Mouse (Mus musculus) intestine, embryonic 14.5 days (tissue): ENCODE results near the gene Cd96. TPM values are rescaled to one million over a fixed set of nuclear protein-coding genes. Genes with fewer than 3 reads are reported as not detected.
"Not testable (repeated sequence)": the region's sequence is repeated elsewhere in the genome, so short reads cannot be mapped to it uniquely, and the experiment has no call there.

Experiments
- ATAC-seq: fragments of 200-750 bp; cut with Nextera tagmentation; replicated peaks from 2 replicates; pipeline ENCODE4 v1.8.0; 2017; ENCODE audit warnings: low read depth, moderate number of reproducible peaks, moderate TSS enrichment, moderate library complexity; ENCODE audit not compliant: low FRiP score, low TSS enrichment
- DNase-seq: peaks from one replicate; pipeline ENCODE4 v3.0.0-alpha.2; 2018; ENCODE audit warnings: low spot score
- H3K27ac ChIP-seq: fragments of 300-500 bp; sonication (generic); 2 replicates; pipeline ENCODE4 v1.5.1; 2014; ENCODE audit warnings: low read depth, mild to moderate bottlenecking, control low read depth
- H3K27me3 ChIP-seq: fragments of 300-500 bp; sonication (generic); replicated peaks from 2 replicates; pipeline ENCODE4 v1.6.1; 2014; ENCODE audit warnings: low read length, control low read depth; ENCODE audit not compliant: control insufficient read depth, insufficient read depth
- H3K36me3 ChIP-seq: fragments of 300-500 bp; sonication (generic); 2 replicates; pipeline ENCODE4 v1.6.1; 2014; ENCODE audit warnings: low read length, control low read depth; ENCODE audit not compliant: control insufficient read depth, insufficient read depth
- H3K4me1 ChIP-seq: fragments of 300-500 bp; sonication (generic); replicated peaks from 2 replicates; pipeline ENCODE4 v1.6.1; 2014; ENCODE audit warnings: low read length, control low read depth, mixed read lengths; ENCODE audit not compliant: control insufficient read depth, insufficient read depth
- H3K4me2 ChIP-seq: fragments of 300-500 bp; sonication (generic); 2 replicates; pipeline ENCODE4 v1.6.1; 2014; ENCODE audit warnings: low read length
- H3K4me3 ChIP-seq: fragments of 300-500 bp; sonication (generic); 2 replicates; pipeline ENCODE4 v1.5.1; 2014; ENCODE audit warnings: low read depth, low read length, control low read depth, mixed read lengths
- H3K9ac ChIP-seq: fragments of 300-500 bp; sonication (generic); 2 replicates; pipeline ENCODE4 v1.6.1; 2014; ENCODE audit warnings: mild to moderate bottlenecking, low read length
- H3K9me3 ChIP-seq: fragments of 300-500 bp; sonication (generic); 2 replicates; pipeline ENCODE4 v1.6.1; 2016; ENCODE audit warnings: low read length, control low read depth; ENCODE audit not compliant: control insufficient read depth
- WGBS: fragments of 180-500 bp; shearing (Covaris S2); extraction: QIAGEN DNeasy Blood & Tissue Kit; methylation state at CpG from one replicate; pipeline ENCODE4 v1.1.7; 2014; 5-methylcytosine and 5-hydroxymethylcytosine counted together
- polyA plus RNA-seq: library from polyadenylated mRNA; unstranded; fragments of >200 nt; fragmentation: Nextera tagmentation; extraction: Ambion mirVana; gene quantifications from 2 replicates; pipeline ENCODE4 v1.2.1, GENCODE M21; 2014

Gene Cd96
- polyA plus RNA-seq, result 0.08 and 0.37 TPM in 2 replicates

DNA sequence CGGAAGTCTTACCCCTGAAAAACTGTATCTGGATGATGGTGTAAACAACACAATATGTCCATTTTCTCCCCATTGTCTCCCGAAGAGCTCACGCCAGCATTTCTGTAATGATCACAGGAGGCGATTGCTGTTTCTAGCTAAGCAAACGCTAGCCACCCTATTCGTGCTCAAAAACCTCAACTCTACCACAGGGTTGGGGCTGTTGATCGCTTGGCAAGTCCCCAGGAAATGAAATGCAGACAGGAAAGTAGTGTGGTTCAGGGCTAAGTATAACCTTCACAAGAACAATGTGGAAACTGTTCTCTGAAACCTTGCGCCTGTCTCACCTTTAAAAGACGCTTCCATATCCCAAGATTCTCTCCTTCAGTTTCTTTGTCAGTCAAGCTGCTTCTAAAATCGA is at the start of gene Cd96:
Gene Cd96, minus strand, starts transcription at position 232 of the 400 bp plus-strand sequence.
- H3K9me3 ChIP-seq, result no peaks in the 10 kb centered on the region
- DNase-seq (no peak), ATAC-seq (no peak)
- no peak within 1 kb of the TSS for H3K4me2 ChIP-seq
- no peak within 1 kb of the TSS for H3K27ac ChIP-seq
- no peak within 1 kb of the TSS for H3K4me3 ChIP-seq
- no peaks in the 10 kb centered on the region for H3K27me3 ChIP-seq
- WGBS, result 80% methylated on average over 10 of the region's 10 CpGs
- H3K9ac ChIP-seq, result no peak within 1 kb of the TSS
- H3K4me1 ChIP-seq, result no peaks in the 10 kb centered on the region
- no peaks in the 10 kb centered on the region for H3K36me3 ChIP-seq

- Histone ChIP-seq H3K9me3 (peaks cover 2% of the 10 kb centered on the region; the same call in 1 of the 2 replicates), H3K9ac (no peak overlapping the region), H3K36me3 (no peaks in the 10 kb centered on the region), H3K27me3 (no peaks in the 10 kb centered on the region), H3K4me1 (no peaks in the 10 kb centered on the region), H3K4me3 (no peak overlapping the region), H3K27ac (no peak overlapping the region), H3K4me2 (no peak overlapping the region)
- no peak for DNase-seq
- no peak for ATAC-seq
- WGBS, result 78% methylated on average over 3 of the region's 3 CpGs
Measured at GRCm38 (mm10) chr16:46166971-46167370, 46.9 kb upstream of the Cd96 start.

GRCm38 (mm10) chr16:46165305-46165704 is 45.3 kb upstream of the Cd96 start:
- ATAC-seq, result no peak
- no peaks in the 10 kb centered on the region for H3K9me3 ChIP-seq

DNA sequence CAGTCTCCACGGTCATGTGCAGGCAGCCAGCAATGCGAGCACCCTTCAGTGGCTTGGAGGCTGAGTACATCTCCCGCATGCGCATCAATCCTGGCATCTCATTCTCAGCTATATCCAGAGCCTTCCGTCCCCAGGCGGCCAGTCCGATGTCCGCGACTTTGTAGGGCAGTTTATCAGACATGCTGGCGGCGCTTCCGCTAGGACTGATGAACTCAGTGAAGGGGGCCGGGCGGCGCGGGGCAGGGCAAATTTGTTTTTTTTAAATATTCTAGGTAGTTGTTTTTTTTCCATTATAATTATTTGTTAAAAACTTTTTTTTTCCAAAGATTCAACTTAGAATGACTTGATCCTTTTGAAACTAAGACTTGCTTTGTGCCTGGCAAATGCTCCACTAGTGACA is 34.8 kb upstream of the Cd96 start, which contains the start of gene Gm4737:
Gene Gm4737, minus strand, starts transcription at position 246 of the 400 bp plus-strand sequence.
- DNase-seq, H3K9me3 ChIP-seq, H3K36me3 ChIP-seq, H3K4me1 ChIP-seq, H3K27ac ChIP-seq, ATAC-seq, H3K4me3 ChIP-seq, H3K4me2 ChIP-seq, H3K9ac ChIP-seq, H3K27me3 ChIP-seq: not testable (repeated sequence)
- 96% methylated on average over 8 of the region's 16 CpGs for WGBS

More at GRCm38 (mm10) chr16:46165305-46165704, 45.3 kb upstream of the Cd96 start:
- 83% methylated on average over 4 of the region's 4 CpGs for WGBS
- Histone ChIP-seq H3K9ac (no peak overlapping the region), H3K27me3 (no peaks in the 10 kb centered on the region), H3K4me3 (no peak overlapping the region), H3K27ac (no peak overlapping the region), H3K36me3 (no peaks in the 10 kb centered on the region), H3K4me1 (no peaks in the 10 kb centered on the region), H3K4me2 (no peak overlapping the region)
- DNase-seq, result no peak

DNA sequence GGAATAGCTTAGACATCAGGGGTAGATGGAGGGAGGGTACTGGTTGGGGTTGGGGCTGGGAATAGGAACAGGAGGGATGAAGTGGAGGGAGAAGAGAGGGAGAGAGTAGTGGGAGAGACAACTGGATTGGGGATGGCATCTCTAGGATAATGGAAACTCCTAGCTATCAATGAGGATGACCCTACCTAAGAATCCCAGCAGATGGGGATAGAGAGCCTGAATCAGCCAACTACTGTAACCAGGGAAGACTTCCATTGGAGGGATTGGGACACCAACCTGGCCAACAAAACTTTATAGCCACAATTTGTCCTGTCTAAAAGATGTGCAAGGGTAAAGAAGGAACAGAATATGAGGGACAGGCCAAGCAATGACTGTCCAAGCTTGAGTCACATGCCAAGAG is 31.1 kb upstream of the Cd96 start:
- Histone ChIP-seq H3K36me3 (no peaks in the 10 kb centered on the region), H3K9me3 (no peaks in the 10 kb centered on the region), H3K27me3 (no peaks in the 10 kb centered on the region), H3K4me3 (no peak overlapping the region), H3K27ac (no peak overlapping the region), H3K4me2 (no peak overlapping the region), H3K9ac (no peak overlapping the region), H3K4me1 (no peaks in the 10 kb centered on the region)
- DNase-seq, result no peak
- no peak for ATAC-seq

DNA sequence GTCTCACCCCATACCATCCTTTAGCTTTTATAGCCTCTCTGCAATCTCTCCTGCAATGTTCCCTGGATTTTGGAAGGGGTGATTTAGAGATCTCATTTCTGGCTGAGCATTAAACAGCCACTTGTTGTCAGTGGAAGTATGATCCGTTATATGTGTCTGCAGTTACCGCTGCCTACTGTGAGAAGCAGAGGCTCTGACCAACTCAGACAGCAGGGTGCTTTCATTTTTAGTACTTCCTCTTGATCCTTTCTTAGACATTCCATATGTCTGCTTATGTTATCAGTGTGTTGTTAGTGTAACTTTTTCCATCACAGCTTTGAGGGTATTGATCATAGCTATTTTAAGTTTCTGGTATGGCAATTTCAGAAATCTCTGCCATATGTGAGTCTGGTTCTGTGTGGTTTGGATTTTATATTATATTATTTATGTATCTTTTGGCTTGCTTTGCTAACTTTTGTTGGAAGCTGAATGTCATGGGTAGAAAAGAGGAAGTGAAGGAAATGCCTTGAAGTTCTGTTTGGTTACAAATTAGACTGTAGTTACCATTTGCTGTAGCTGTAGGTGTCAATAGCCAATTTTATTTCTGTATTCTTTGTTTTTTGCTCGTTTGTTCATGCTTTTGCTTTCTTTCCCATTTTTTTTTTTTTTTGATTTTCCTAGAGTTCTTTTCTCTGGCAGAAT is 28.8 kb upstream of the Cd96 start:
- no peak overlapping the region for H3K9ac ChIP-seq
- no peak for DNase-seq
- H3K4me2 ChIP-seq, result no peak overlapping the region
- no peak for ATAC-seq
- H3K27me3 ChIP-seq, result no peaks in the 10 kb centered on the region
- no peak overlapping the region for H3K4me3 ChIP-seq
- H3K9me3 ChIP-seq, result no peaks in the 10 kb centered on the region
- H3K36me3 ChIP-seq, result no peaks in the 10 kb centered on the region
- 54% methylated on average over 3 of the region's 3 CpGs for WGBS
- no peak overlapping the region for H3K27ac ChIP-seq
- H3K4me1 ChIP-seq, result no peaks in the 10 kb centered on the region

- Histone ChIP-seq H3K4me1 (no peaks in the 10 kb centered on the region), H3K27me3 (no peaks in the 10 kb centered on the region), H3K9me3 (no peaks in the 10 kb centered on the region), H3K9ac (no peak overlapping the region), H3K4me3 (no peak overlapping the region), H3K36me3 (no peaks in the 10 kb centered on the region), H3K4me2 (no peak overlapping the region), H3K27ac (no peak overlapping the region)
- ATAC-seq (no peak), DNase-seq (no peak)
- WGBS, result 69% methylated on average over 3 of the region's 3 CpGs
Measured at GRCm38 (mm10) chr16:46146962-46147361, 26.9 kb upstream of the Cd96 start.

DNA sequence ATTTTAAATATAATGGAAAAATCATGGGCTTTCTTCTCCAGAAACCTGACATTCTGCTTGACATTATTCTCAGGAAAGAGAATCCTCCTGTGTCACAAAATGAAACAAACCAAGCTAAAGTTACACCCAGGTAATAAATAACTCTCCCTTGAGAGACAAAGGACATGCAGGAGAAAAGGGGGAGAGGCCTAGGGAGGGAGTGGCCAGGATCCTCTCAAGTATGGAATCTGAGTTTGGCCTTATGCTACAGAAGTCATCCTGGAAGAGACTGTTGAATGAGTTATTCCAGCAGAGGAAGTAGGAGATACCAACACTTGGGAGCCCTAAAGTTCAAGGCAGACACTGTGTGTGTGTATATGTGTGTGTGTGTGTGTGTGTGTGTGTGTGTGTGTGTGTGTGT is 2.2 kb upstream of the Cd96 start:
- H3K9ac ChIP-seq, result no peak overlapping the region
- no peaks in the 10 kb centered on the region for H3K4me1 ChIP-seq
- DNase-seq (no peak), ATAC-seq (no peak)
- H3K9me3 ChIP-seq, result no peaks in the 10 kb centered on the region
- no peaks in the 10 kb centered on the region for H3K36me3 ChIP-seq
- no peak overlapping the region for H3K4me2 ChIP-seq
- no peaks in the 10 kb centered on the region for H3K27me3 ChIP-seq
- H3K27ac ChIP-seq, result no peak overlapping the region
- no peak overlapping the region for H3K4me3 ChIP-seq

GRCm38 (mm10) chr16:46121420-46121819 is 1.4 kb upstream of the Cd96 start:
- Histone ChIP-seq H3K36me3 (no peaks in the 10 kb centered on the region), H3K27ac (no peak overlapping the region), H3K9ac (no peak overlapping the region), H3K27me3 (no peaks in the 10 kb centered on the region), H3K4me2 (no peak overlapping the region), H3K4me3 (no peak overlapping the region), H3K4me1 (no peaks in the 10 kb centered on the region), H3K9me3 (no peaks in the 10 kb centered on the region)
- no peak for ATAC-seq
- 26% methylated on average over 2 of the region's 2 CpGs for WGBS
- DNase-seq, result peak; percentile 54
